Mouse (Mus musculus) cortical plate, adult 2 months (tissue): ENCODE measurements around the gene Gm21671. TPM values are rescaled to one million over a fixed set of nuclear protein-coding genes. Genes with fewer than 3 reads are reported as not detected.
"Not testable (repeated sequence)": the region's sequence is repeated elsewhere in the genome, so short reads cannot be mapped to it uniquely, and the experiment has no call there.

ENCODE experiments used
- H3K27ac ChIP-seq: fragments of 200-500 bp; 2 replicates; pipeline ENCODE4 v1.5.1; 2012; ENCODE audit warnings: low read length, control low read depth, inconsistent platforms; ENCODE audit not compliant: insufficient read depth
- H3K4me1 ChIP-seq: fragments of 200-500 bp; 2 replicates; pipeline ENCODE4 v1.6.1; 2011; ENCODE audit warnings: low read length; ENCODE audit not compliant: control insufficient read depth, insufficient read depth
- H3K4me3 ChIP-seq: fragments of 200-500 bp; 2 replicates; pipeline ENCODE4 v1.5.1; 2011; ENCODE audit warnings: mild to moderate bottlenecking, low read length, control low read depth; ENCODE audit not compliant: insufficient read depth
- polyA plus RNA-seq: library from polyadenylated mRNA; depleted of rRNA; stranded (reverse); fragments of >200 nt; gene quantifications from 2 replicates; pipeline ENCODE4 v1.2.3, GENCODE M21; 2012; rRNA removed

The Gm21671 gene
- not detected in 2 replicates for polyA plus RNA-seq

- H3K4me3 ChIP-seq, H3K4me1 ChIP-seq, H3K27ac ChIP-seq: not testable (repeated sequence)
These were observed at the start of gene Gm21671 for GRCm38 (mm10) chr5:25954317-25954716. Gene Gm21671, minus strand, starts transcription at chr5:25954417.

- not testable (repeated sequence) for H3K4me3 ChIP-seq, H3K4me1 ChIP-seq
These were observed 34.3 kb upstream of the Gm21671 start, which contains the start of gene Gm21698 for GRCm38 (mm10) chr5:25988550-25988949. Gene Gm21698, minus strand, starts transcription at chr5:25988650.

DNA sequence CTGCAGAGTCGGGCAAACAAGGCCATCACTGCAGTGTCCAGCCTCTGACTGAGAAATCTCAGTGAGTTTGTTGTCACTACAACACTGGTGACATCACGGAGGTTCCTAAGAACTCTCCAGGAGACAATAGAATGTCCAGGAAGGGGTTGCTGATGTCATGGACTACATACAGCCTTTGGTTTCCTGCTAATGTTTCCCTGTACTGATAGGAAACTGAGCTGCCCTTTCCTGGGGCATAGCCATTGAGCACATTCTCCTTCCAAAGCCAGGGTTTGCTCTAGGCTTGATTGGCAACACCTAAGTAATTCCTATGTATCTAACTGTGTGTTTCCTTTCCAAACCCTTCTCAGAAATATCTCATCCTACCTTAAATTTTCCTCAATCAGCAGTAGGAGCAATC, 18.3 kb upstream of the Gm21671 start, which contains the start of gene Gm21680:
Gene Gm21680, minus strand, starts transcription at position 101 of the 400 bp plus-strand sequence.
- H3K4me3 ChIP-seq, result not testable (repeated sequence)

More at GRCm38 (mm10) chr5:25988550-25988949, 34.3 kb upstream of the Gm21671 start, which contains the start of gene Gm21698:
- not testable (repeated sequence) for H3K27ac ChIP-seq

GRCm38 (mm10) chr5:25957050-25957449, 2.8 kb upstream of the Gm21671 start:
- not testable (repeated sequence) for H3K4me3 ChIP-seq, H3K4me1 ChIP-seq, H3K27ac ChIP-seq

More for the DNA sequence above, 18.3 kb upstream of the Gm21671 start, which contains the start of gene Gm21680:
- not testable (repeated sequence) for H3K4me1 ChIP-seq, H3K27ac ChIP-seq

DNA sequence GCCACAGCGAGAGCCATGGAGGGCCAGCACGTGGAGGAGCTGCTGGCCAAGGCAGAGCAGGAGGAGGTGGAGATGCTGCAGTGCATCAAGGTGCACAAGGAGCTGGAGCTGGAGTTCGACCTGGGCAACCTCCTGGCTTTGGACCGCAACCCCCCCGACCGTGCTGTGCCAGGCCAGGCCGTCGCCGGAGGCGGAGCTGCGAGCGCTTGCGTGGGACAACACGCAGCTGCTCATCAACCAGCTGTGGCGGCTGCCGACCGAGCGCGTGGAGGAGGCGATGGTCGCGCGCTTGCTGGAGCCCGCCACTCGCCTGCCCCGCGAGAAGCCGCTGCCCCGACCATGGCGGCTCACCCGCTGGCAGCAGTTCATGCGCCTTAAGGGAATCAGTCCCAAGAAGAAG, 2.4 kb upstream of the Gm21671 start:
- H3K4me1 ChIP-seq, H3K27ac ChIP-seq, H3K4me3 ChIP-seq: not testable (repeated sequence)

DNA sequence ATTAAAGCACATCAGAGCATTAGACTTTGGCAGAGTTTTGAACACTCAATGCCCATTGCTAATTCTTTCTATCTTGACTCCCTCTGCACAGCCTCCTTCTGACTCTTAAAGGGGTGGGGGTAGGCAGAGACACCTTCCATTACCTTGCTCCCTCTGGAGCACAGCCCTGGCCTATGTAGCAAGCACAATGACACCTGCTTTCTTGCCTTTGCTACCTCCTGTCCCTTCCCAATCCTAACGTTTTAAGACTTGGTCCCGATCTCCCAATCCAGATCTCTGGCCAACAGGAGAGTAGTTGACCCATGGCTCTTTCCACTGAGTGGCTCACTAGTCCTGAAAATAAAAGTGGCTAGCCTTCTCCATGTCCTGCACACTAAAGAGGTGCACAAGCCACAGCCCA, 8.8 kb downstream of the Gm21671 start:
- H3K27ac ChIP-seq, H3K4me3 ChIP-seq, H3K4me1 ChIP-seq: not testable (repeated sequence)

DNA sequence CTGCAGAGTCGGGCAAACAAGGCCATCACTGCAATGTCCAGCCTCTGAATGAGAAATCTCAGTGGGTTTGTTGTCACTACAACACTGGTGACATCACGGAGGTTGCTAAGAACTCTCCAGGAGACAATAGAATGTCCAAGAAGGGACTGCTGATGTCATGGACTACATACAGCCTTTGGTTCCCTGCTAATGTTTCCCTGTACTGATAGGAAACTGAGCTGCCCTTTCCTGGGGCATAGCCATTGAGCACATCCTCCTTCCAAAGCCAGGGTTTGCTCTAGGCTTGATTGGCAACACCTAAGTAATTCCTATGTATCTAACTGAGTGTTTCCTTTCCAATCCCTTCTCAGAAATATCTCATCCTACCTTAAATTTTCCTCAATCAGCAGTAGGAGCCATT, 11.9 kb downstream of the Gm21671 start, which contains the start of gene Gm21663:
Gene Gm21663, minus strand, starts transcription at position 101 of the 400 bp plus-strand sequence.
- not testable (repeated sequence) for H3K27ac ChIP-seq, H3K4me3 ChIP-seq, H3K4me1 ChIP-seq

Other genes starting within 250 kb of the Gm21671 start
- gene Xrcc2, start 248.6 kb downstream of the Gm21671 start, polyA plus RNA-seq, result 4.9 and 5.0 TPM in 2 replicates
- gene Actr3b, start 194.4 kb downstream of the Gm21671 start, polyA plus RNA-seq, result 117 and 126 TPM in 2 replicates
- gene Gm21663, start 12.0 kb downstream of the Gm21671 start, polyA plus RNA-seq, result not detected in 2 replicates
- gene Gm21680, start 18.2 kb upstream of the Gm21671 start, polyA plus RNA-seq, result not detected in 2 replicates
- not detected in 2 replicates for gene Gm21698, start 34.2 kb upstream of the Gm21671 start, polyA plus RNA-seq
- not detected in 2 replicates for gene Gm1979, start 50.4 kb upstream of the Gm21671 start, polyA plus RNA-seq
- not detected in 2 replicates for gene Gm5862, start 68.5 kb upstream of the Gm21671 start, polyA plus RNA-seq
- gene Speer4a, start 85.1 kb upstream of the Gm21671 start, polyA plus RNA-seq, result 0.04 and 0.08 TPM in 2 replicates
- not detected in 2 replicates for gene Gm7347, start 104.2 kb upstream of the Gm21671 start, polyA plus RNA-seq
- not detected in 2 replicates for gene Gm10471, start 134.9 kb upstream of the Gm21671 start, polyA plus RNA-seq
- gene 5031410I06Rik, start 150.9 kb upstream of the Gm21671 start, polyA plus RNA-seq, result not detected in 2 replicates
- not detected in 2 replicates for gene Gm10220, start 167.0 kb upstream of the Gm21671 start, polyA plus RNA-seq